Mouse (Mus musculus) olfactory bulb, adult 2 months (tissue): ENCODE data around the gene Zpr1.

ENCODE experiments used
- CTCF ChIP-seq: fragments of 200-500 bp; IDR thresholded peaks from 2 replicates; pipeline ENCODE4 v1.5.1; 2012; ENCODE audit warnings: low read depth, mild to moderate bottlenecking, low read length, moderate library complexity; ENCODE audit not compliant: insufficient read depth
- POLR2A ChIP-seq: fragments of 200-500 bp; IDR thresholded peaks from 2 replicates; pipeline ENCODE4 v1.6.1; 2012; ENCODE audit warnings: mild to moderate bottlenecking, low read depth, low read length, moderate library complexity; ENCODE audit not compliant: insufficient read depth

GRCm38 (mm10) chr9:46330586-46330895, 57.7 kb downstream of the Zpr1 start:
- no peak for TF ChIP-seq CTCF
- no peak for TF ChIP-seq POLR2A
